Mouse (Mus musculus) cerebellum, adult 9-10 months (tissue): ENCODE results near the gene Plxdc1.

Source experiments
- DNase-seq: peaks from one replicate; pipeline ENCODE4 v3.0.0; 2022

Gene Plxdc1

DNA sequence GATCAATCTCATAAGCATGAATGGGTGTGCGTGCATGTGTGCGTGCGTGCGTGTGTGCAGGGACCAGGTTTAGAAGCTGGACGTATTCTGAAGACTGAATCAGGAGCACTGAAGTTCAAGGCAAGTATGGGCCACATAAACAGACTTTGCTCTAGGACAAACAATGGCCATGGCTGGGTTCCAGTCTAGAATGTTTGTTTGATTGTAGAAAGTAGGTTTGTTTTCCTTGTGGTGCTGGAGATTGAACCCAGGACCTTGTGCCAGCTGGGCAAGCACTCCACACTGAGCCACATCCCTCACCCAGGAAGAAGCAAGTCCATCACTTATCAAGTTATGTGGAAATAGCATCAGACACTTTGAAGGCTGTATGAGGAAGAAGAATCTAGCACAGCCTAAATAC, 29.9 kb upstream of the Plxdc1 start:
- no peak for DNase-seq

DNA sequence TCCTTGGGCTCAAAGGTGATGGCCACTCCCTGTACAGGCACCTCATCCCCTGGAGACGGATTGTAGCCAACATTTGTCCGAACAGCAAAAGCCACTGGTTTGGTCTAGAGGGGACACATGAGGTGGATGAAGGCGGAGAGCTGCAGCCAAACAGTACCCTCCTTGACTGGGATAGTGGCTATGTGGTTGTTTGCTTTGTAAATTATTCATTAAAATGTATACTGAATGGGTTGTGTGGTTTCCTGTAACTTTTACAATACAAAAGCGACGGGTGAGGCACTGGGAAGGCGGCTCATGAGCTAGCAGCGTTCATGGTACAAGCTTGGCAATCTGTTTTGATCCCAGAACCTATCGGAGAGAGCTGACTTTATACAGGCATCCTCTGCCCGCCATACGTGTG, 26.6 kb upstream of the Plxdc1 start:
- DNase-seq: no peak

- DNase-seq: no peak
Measured at GRCm38 (mm10) chr11:98011716-98012115, 25.5 kb upstream of the Plxdc1 start.

DNA sequence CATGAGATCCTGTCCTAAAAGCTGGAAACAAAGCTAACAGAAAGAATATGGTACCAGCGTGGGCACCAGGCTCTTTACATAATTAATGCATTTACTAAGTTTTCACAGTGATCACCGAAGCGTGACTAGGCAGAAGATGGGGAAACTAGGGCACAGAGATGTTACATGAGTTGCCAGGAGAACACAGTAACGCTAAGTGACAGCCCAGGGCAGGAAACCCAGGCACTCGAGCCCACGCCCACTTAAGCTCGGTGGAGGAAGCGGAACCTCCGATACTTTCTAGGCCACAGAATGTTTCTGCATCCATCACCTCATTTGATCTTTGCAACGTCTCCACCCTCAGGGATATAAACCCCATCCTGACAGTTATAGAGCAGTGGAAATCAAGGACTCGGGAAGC, 21.8 kb upstream of the Plxdc1 start:
- no peak for DNase-seq

- no peak for DNase-seq
Measured at GRCm38 (mm10) chr11:98005686-98006085, 19.4 kb upstream of the Plxdc1 start.

- no peak for DNase-seq
Measured at GRCm38 (mm10) chr11:98005076-98005475, 18.8 kb upstream of the Plxdc1 start.

DNA sequence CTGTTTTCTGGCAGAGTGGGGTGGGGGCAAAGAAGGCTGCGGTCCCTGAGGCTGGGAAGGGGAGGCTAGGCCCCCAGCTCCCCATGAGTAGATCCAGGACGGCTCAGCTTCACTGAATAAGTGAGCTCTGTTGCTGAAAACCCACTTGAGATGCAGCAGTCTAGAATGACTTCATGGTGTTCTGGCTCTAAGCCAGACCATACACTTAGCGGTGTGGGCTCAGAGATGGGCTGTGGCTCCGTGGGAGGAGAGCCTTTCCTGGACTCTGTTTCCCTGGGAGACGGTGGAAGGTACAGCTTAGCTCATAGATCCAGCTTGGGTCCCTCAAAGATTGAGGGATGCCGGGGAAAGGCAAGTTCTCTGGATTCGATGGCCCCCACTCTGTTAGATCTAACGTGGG, 17.9 kb upstream of the Plxdc1 start:
- no peak for DNase-seq

DNA sequence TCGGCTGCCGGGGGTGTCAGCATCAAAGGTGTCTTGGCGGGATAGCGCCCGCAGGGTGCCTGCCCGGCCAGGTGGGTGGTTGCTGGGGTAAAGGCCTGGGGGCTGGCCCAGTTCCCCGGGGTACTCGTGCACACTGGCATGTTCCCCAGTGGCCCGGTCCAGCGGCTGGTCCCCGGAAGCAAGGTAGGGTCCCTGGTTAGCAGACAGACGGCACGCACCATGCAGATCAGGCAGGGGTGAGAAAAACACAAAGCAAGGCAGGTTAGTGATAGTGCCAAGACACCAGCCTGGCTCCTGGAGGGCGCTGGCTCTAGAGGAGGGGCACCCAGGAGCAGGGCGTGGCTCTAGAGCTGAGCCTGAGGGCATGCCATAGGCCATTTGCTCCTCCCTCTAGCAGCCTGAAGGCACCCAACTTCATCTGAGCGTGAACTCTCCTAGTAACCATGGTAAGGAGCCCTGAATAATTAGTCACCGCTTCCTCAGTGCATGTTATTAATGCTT, 17.0 kb upstream of the Plxdc1 start:
- no peak for DNase-seq

DNA sequence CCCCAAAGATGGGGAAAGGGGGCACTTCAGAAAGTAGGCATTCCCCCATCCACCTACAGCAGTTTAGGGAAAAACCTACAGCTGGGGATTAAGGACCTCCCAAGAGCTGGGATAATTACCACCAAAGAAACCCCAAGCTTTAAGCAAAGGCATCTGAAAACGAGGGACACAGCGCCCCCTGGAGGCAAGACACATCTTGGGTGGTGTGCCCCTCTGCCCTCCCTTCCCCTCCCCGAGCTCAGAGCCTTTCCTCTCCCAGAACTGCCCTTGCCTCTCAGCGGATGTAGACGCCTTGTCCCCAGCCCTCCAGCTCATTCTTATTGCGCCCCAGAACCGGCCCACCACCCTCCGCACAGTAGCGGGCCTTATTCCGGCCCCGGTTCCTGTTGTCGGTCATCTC, 16.4 kb upstream of the Plxdc1 start:
- DNase-seq: peak; percentile 77

DNA sequence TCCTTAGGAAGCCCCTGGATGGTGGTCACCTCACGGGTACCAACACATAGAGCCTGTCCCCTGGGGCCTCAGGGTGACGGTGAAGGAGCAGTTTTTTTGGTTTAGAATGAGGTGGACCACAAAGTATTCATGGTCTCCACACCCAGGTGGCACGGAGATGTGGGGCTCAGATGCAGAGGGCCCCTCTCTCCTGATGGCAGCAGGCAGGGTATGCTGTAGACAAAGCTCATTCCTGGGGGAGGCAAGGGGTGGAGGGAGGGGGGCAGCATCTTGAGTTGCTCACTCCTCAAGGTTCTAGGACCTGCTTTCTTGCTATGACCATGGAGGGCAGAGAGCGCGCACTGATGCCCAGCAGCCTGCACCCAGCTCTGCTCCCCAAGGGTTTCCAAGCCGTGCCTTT, 15.7 kb upstream of the Plxdc1 start:
- DNase-seq: no peak

DNA sequence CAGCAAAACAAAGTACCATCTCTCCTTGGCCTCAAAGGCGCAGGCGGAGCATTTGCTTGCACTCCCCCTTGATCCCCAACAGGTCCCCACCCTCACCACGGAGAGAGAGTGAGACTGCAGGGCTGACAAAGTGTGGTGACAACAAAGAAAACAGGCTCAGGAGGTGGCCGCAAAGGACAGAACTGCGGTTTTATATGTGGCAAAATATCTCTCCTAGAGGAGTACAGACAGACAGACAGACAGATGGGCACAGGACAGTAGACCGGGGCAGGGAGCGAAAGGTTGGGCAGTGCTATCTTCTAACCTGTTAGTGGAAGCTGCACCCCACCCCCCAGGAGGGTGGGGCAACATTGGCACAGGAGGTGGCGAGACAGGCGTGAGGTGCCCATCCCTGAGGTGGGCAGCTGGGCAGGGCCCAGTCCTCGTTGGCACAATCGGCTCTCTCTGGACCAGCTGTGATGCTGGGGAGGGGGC, 15.1 kb upstream of the Plxdc1 start:
- no peak for DNase-seq

DNA sequence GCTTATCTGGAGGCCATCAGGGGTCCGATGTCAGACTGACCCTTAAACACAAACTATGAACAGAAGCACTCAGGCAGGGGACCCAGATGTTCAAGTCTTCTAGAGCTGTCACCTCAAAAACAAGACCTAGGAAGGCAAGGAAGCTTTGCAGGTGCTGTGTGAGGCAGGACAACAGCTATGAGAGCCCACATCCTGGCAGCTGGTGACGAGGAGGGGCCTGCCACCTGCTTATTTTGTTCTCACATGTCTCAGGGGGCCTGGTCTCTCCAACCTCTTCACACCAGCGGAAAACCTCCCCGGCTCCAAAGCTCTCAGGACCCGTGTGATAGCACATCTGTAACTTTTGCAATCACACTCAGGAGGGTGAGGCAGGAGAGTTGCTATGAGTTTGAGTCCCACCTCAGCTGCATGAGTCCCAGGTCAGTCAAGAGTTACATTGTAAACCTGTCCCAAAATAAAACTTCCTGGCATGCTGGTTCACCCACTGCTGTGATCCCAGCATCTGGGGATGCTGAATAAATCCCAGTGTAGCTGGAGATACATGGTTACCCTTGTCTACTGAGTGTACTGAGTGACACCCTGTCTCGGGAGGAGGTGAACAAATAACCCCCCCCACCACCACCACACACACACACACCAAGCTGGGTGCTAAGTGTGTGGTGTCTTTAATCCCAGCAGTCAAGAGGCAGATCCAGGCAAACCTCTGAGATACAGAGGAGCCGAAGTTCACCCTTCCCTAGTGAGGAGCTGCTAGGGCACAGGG, 14.3 kb upstream of the Plxdc1 start:
- no peak for DNase-seq

GRCm38 (mm10) chr11:97999748-98000147, 13.5 kb upstream of the Plxdc1 start:
- no peak for DNase-seq

DNA sequence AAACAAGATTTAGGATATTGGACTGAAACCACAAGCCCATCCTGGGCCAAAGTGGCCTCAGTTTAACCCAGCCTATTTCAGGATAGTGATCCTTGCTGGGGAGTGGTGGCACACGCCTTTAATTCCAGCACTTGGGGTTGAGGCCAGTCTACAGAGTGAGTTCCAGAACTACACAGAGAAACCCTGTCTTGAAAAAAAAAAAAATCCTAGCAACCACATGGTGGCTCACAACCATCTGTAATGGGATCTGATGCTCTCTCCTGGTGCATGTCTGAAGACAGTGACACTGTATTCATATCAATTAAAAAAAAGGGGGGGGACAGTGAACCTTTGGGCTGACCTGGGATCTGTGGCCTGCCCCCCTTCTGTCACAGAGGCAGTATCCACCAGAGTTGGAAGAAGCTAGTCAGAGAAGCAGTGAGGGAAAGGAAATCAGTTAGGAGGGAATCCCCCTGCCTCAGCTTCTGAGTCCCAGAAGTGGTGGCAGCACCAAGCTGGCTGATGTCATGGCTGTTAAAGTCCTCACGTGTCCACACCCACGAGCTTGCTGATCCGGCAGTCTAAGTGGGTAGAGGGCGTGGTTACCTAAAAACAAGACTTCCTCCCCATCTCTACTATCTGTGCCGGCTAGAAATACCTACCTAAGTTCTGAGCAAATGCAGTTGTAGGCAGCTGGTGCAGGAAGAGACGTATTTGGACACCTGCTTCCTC, 12.8 kb upstream of the Plxdc1 start:
- DNase-seq: no peak

- DNase-seq: no peak
Measured at GRCm38 (mm10) chr11:97998074-97998793, 12.0 kb upstream of the Plxdc1 start.

GRCm38 (mm10) chr11:97997387-97997960, 11.2 kb upstream of the Plxdc1 start:
- no peak for DNase-seq

- no peak for DNase-seq
Measured at GRCm38 (mm10) chr11:97996691-97997090, 10.4 kb upstream of the Plxdc1 start.

DNA sequence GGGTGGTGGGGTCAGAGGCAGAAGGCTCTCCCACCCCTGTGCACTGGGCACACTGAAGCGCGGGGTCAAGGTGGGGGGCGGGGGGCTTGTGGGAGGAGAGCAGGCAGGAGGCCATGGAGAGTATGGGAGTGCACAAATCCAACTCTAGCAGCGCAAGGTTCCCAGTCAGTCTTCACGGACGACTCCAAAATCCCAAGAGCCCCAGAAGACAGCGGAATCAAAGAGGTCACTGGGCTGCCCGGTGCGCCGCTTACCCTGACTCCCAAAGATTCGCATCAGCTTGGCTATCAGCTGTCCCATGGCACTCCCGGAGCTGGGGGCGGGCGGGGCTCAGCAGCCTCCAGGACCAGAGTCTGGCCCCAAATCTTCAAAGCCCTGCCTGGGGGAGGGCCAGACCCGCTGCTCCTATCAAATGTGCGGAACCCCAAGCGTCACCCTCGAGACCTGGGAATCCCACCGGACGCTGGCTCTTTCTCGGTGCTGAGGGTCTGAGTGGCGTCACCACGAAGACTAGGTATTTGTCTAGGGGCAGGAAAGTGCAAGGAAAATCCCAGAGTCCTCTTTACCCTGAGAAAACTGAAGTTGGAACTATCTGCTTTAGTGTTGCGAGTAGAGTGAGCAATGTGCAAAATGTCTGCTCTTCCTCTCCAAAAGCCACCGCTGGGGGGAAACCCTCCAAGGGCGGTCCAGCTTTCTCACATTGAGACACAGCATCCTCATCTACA, 9.5 kb upstream of the Plxdc1 start, which contains the start of gene Arl5c:
TSS of gene Arl5c (minus strand) at position 618 of the 725 bp plus-strand sequence.
- DNase-seq: no peak

DNA sequence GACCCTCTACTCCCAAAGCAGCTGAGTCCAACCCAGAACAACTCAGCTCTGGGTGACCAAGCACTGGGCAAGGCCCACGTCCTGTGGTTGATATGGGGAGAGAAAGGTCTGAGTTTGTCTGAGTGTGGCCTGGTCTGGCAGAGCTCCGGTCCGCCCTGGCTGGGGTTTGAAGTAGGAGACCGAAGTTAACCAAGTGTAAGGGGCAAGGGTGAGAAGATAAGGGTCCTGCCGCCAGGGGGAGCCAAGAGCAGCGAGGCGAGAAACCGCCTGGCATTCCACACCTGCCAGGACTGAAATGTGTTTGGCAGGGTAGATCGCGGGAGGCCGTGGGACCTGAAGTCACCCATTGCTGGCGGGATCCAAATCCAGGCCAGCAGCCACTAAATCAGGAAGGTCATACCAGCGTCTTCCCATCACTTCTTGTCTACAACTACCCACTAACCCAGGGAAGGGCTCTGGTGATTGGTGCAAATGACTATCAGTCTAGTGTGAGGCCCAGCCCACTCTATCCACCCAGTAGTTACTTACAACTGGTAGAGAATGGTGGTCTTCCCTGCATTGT, 8.4 kb upstream of the Plxdc1 start:
- peak; percentile 73 for DNase-seq

GRCm38 (mm10) chr11:97988530-97989096, 2.4 kb upstream of the Plxdc1 start:
- peak; percentile 95 for DNase-seq
